Mouse (Mus musculus): ENCODE measurements around the gene Pkhd1.

DNA sequence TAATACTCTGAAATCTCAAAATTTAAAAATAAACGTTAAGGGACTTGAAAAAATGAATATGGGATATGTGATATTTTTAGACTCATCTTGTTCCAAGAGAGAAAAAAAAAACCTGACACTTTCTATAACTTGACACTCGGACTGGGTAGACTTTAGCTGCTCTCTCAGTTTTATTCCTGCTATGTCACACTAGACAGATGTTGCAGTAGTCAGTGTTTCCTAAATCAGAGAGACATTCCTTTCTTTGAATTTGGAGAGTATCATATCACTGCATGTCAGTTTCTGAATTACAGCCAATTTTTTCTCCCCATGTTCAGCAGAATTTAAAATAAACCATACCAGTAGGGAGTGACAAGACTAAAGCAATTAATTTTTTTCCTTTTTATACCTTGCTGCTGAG is 2.7 kb upstream of the Pkhd1 start:
- TF ChIP-seq CTCF (conservative IDR thresholded peaks at IDR 0.05; ENCODE audit: low read length) (no peak), NANOG (IDR thresholded peaks at IDR 0.05; ENCODE audit: borderline replicate concordance, low read length) (no peak), POU5F1 (IDR thresholded peaks at IDR 0.05; ENCODE audit: borderline replicate concordance, low read length) (no peak)
